Mouse (Mus musculus) G1E (cell line): Measurements from ENCODE around the gene Evi5. TPM values are rescaled to one million over a fixed set of nuclear protein-coding genes. Genes with fewer than 3 reads are reported as not detected.

Experiments
- ATAC-seq: 2 replicates; pipeline ENCODE4 v1.8.0; 2016; ENCODE audit warnings: mild to moderate bottlenecking; ENCODE audit not compliant: insufficient number of reproducible peaks, poor library complexity, low FRiP score, severe bottlenecking; ENCODE audit errors: extremely low read depth
- DNase-seq: peaks from one replicate; pipeline ENCODE4 v3.0.0; 2012; ENCODE audit warnings: low spot score
- H3K27me3 ChIP-seq: 2 replicates; pipeline ENCODE4 v1.6.1; 2012; ENCODE audit warnings: mild to moderate bottlenecking, low read length, inconsistent platforms; ENCODE audit not compliant: insufficient read depth
- H3K36me3 ChIP-seq: replicated peaks from 2 replicates; pipeline ENCODE3; 2012; ENCODE audit warnings: mild to moderate bottlenecking, inconsistent platforms
- H3K4me1 ChIP-seq: 2 replicates; pipeline ENCODE4 v1.6.1; 2012; ENCODE audit warnings: low read depth, low read length, inconsistent platforms, mixed read lengths; ENCODE audit not compliant: insufficient read depth
- H3K4me3 ChIP-seq: 2 replicates; pipeline ENCODE4 v1.5.1; 2012; ENCODE audit warnings: low read depth, mild to moderate bottlenecking, inconsistent platforms, low read length, moderate library complexity, mixed read lengths
- H3K9me3 ChIP-seq: replicated peaks from 2 replicates; pipeline ENCODE4 v1.6.1; 2012; ENCODE audit warnings: inconsistent platforms
- CTCF ChIP-seq: IDR thresholded peaks from 2 replicates; pipeline ENCODE4 v1.5.1; 2012; ENCODE audit warnings: low read depth, low read length, inconsistent platforms, mixed read lengths
- GATA1 ChIP-seq: IDR thresholded peaks from 2 replicates; pipeline ENCODE4 v1.6.1; 2012; ENCODE audit warnings: borderline replicate concordance, low read length, inconsistent platforms, mixed read lengths
- GATA2 ChIP-seq: IDR thresholded peaks from 2 replicates; pipeline ENCODE4 v1.6.1; 2012; ENCODE audit warnings: low read depth, low read length, inconsistent platforms, borderline replicate concordance
- POLR2AphosphoS5 ChIP-seq: IDR thresholded peaks from 2 replicates; pipeline ENCODE4 v1.6.1; 2012; ENCODE audit warnings: low read depth, low read length, inconsistent platforms; ENCODE audit not compliant: insufficient replicate concordance
- TAL1 ChIP-seq: conservative IDR thresholded peaks from 2 replicates; pipeline ENCODE4 v1.6.1; 2012; ENCODE audit warnings: low read depth, low read length, inconsistent platforms, mixed read lengths
- polyA plus RNA-seq: library from polyadenylated mRNA; stranded (reverse); fragments of >175 nt; gene quantifications from 2 replicates; pipeline ENCODE4 v1.2.3, GENCODE M21; 2012
- total RNA-seq, 2 experiments: library from RNA; stranded (forward) in 1 of 2; stranded (reverse) in 1 of 2; fragments of 200-1000 nt in 1 of 2; fragments of >200 nt in 1 of 2; fragmentation: Nextera tagmentation in 1 of 2; gene quantifications; 2 replicates each; pipeline ENCODE4 v1.2.3; 2014 to 2017

Gene Evi5
- total and polyA plus RNA-seq, 3 experiments, result 3.8 to 94.2 (median 36.4) TPM

GRCm38 (mm10) chr5:107736171-107736570, 138.7 kb downstream of the Evi5 start:
- H3K4me1 ChIP-seq, result peaks cover 12% of the 10 kb centered on the region
- DNase-seq (no peak), ATAC-seq (no peak)
- H3K9me3 ChIP-seq, result peaks cover 7% of the 10 kb centered on the region; the same call in 1 of the 2 replicates
- no peak for TF ChIP-seq CTCF
- no peak for TF ChIP-seq POLR2AphosphoS5
- TF ChIP-seq GATA2, result no peak
- TF ChIP-seq GATA1, result no peak
- no peak for TF ChIP-seq TAL1
- H3K4me3 ChIP-seq, result no peak overlapping the region
- H3K36me3 ChIP-seq, result peaks cover 9% of the 10 kb centered on the region
- H3K27me3 ChIP-seq, result peaks cover 15% of the 10 kb centered on the region

GRCm38 (mm10) chr5:107731844-107732243, 143.1 kb downstream of the Evi5 start:
- ATAC-seq, result no peak
- Histone ChIP-seq H3K27me3 (peaks cover 32% of the 10 kb centered on the region), H3K9me3 (peaks cover 2% of the 10 kb centered on the region; the same call in 1 of the 2 replicates), H3K4me1 (peaks cover 16% of the 10 kb centered on the region), H3K36me3 (no peaks in the 10 kb centered on the region), H3K4me3 (no peak overlapping the region)
- DNase-seq, result no peak
- TF ChIP-seq GATA1, result no peak
- TF ChIP-seq GATA2, result no peak
- no peak for TF ChIP-seq TAL1
- no peak for TF ChIP-seq CTCF
- TF ChIP-seq POLR2AphosphoS5, result no peak

- ATAC-seq (no peak), DNase-seq (no peak)
- Histone ChIP-seq H3K4me3 (no peak overlapping the region), H3K4me1 (peaks cover 20% of the 10 kb centered on the region), H3K9me3 (peaks cover 7% of the 10 kb centered on the region), H3K27me3 (peaks cover 36% of the 10 kb centered on the region), H3K36me3 (no peaks in the 10 kb centered on the region)
- TF ChIP-seq POLR2AphosphoS5 (no peak), TAL1 (no peak), GATA2 (no peak), CTCF (no peak), GATA1 (no peak)
Observed at GRCm38 (mm10) chr5:107731408-107731807, 143.5 kb downstream of the Evi5 start.

GRCm38 (mm10) chr5:107727007-107727402, 147.9 kb downstream of the Evi5 start:
- DNase-seq, result no peak
- peaks cover 44% of the 10 kb centered on the region for H3K9me3 ChIP-seq
- H3K36me3 ChIP-seq, result no peaks in the 10 kb centered on the region
- TF ChIP-seq GATA1 (no peak), CTCF (no peak), GATA2 (no peak), TAL1 (no peak), POLR2AphosphoS5 (no peak)
- no peak overlapping the region for H3K4me3 ChIP-seq
- no peak for ATAC-seq
- peaks cover 63% of the 10 kb centered on the region for H3K27me3 ChIP-seq
- peaks cover 28% of the 10 kb centered on the region for H3K4me1 ChIP-seq

- Histone ChIP-seq H3K4me1 (peaks cover 28% of the 10 kb centered on the region), H3K9me3 (peaks cover 49% of the 10 kb centered on the region), H3K36me3 (no peaks in the 10 kb centered on the region), H3K4me3 (no peak overlapping the region; the same call in 1 of the 2 replicates), H3K27me3 (peaks cover 68% of the 10 kb centered on the region)
- DNase-seq (no peak), ATAC-seq (no peak)
- TF ChIP-seq POLR2AphosphoS5, result no peak
- TF ChIP-seq GATA2, result no peak
- no peak for TF ChIP-seq CTCF
- no peak for TF ChIP-seq GATA1
- TF ChIP-seq TAL1, result no peak
Observed at GRCm38 (mm10) chr5:107726281-107727006, 148.5 kb downstream of the Evi5 start.

GRCm38 (mm10) chr5:107725435-107726261, 149.3 kb downstream of the Evi5 start, which contains the start of gene Gfi1:
Gene Gfi1 (minus strand): TSS chr5:107726036.
- Histone ChIP-seq H3K4me1 (peaks cover 30% of the 10 kb centered on the region), H3K27me3 (peaks cover 76% of the 10 kb centered on the region), H3K36me3 (no peaks in the 10 kb centered on the region), H3K9me3 (peaks cover 57% of the 10 kb centered on the region), H3K4me3 (peak within 1 kb of the TSS; percentile 62)
- no peak for DNase-seq
- no peak for ATAC-seq
- TF ChIP-seq CTCF (no peak), POLR2AphosphoS5 (no peak), GATA1 (no peak), GATA2 (no peak), TAL1 (no peak)
